Mouse (Mus musculus) forebrain, embryonic 13.5 days (tissue): ENCODE results near the gene Smim26. TPM values are rescaled to one million over a fixed set of nuclear protein-coding genes. Genes with fewer than 3 reads are reported as not detected.
"Not testable (repeated sequence)": the region's sequence is repeated elsewhere in the genome, so short reads cannot be mapped to it uniquely, and the experiment has no call there.

Experiments used
- ATAC-seq: fragments of 200-750 bp; cut with Nextera tagmentation; 2 replicates; pipeline ENCODE4 v1.8.0; 2017
- H3K27ac ChIP-seq: fragments of 300-500 bp; sonication (generic); 2 replicates; pipeline ENCODE4 v1.5.1; 2015; ENCODE audit warnings: inconsistent platforms, mild to moderate bottlenecking, moderate library complexity
- H3K27me3 ChIP-seq: fragments of 300-500 bp; sonication (generic); 2 replicates; pipeline ENCODE4 v1.6.1; 2015; ENCODE audit warnings: mild to moderate bottlenecking, inconsistent platforms
- H3K36me3 ChIP-seq: fragments of 300-500 bp; sonication (generic); 2 replicates; pipeline ENCODE4 v1.6.1; 2015; ENCODE audit warnings: mild to moderate bottlenecking, inconsistent platforms; ENCODE audit not compliant: poor library complexity, severe bottlenecking
- H3K4me1 ChIP-seq: fragments of 300-500 bp; sonication (generic); 2 replicates; pipeline ENCODE4 v1.6.1; 2015; ENCODE audit warnings: inconsistent platforms
- H3K4me2 ChIP-seq: fragments of 300-500 bp; sonication (generic); 2 replicates; pipeline ENCODE4 v1.6.1; 2015; ENCODE audit warnings: inconsistent platforms, mild to moderate bottlenecking, moderate library complexity
- H3K4me3 ChIP-seq: fragments of 300-500 bp; sonication (generic); 2 replicates; pipeline ENCODE4 v1.5.1; 2015; ENCODE audit warnings: mild to moderate bottlenecking, inconsistent platforms
- H3K9ac ChIP-seq: fragments of 300-500 bp; sonication (generic); 2 replicates; pipeline ENCODE4 v1.6.1; 2015; ENCODE audit warnings: mild to moderate bottlenecking, inconsistent platforms
- H3K9me3 ChIP-seq: fragments of 300-500 bp; sonication (generic); replicated peaks from 2 replicates; pipeline ENCODE4 v1.6.1; 2016; ENCODE audit warnings: inconsistent platforms
- WGBS: fragments of 180-500 bp; shearing (Covaris S2); methylation state at CpG from one replicate; pipeline ENCODE4 v1.1.7; 2015; 5-methylcytosine and 5-hydroxymethylcytosine counted together
- polyA plus RNA-seq: library from polyadenylated mRNA; unstranded; fragments of >200 nt; fragmentation: Nextera tagmentation; extraction: Ambion mirVana; gene quantifications from 2 replicates; pipeline ENCODE4 v1.2.1, GENCODE M21; 2015

The Smim26 gene
- 47.3 and 53.8 TPM in 2 replicates for polyA plus RNA-seq

- peak within 1 kb of the TSS; percentile 66 for H3K4me3 ChIP-seq
- WGBS: 3% methylated on average over 31 of the region's 31 CpGs
- peak within 1 kb of the TSS; percentile 71 for H3K4me2 ChIP-seq
- H3K27me3 ChIP-seq: no peaks in the 10 kb centered on the region
- H3K9me3 ChIP-seq: no peaks in the 10 kb centered on the region
- H3K9ac ChIP-seq: peak within 1 kb of the TSS; percentile 78
- no peak within 1 kb of the TSS for H3K27ac ChIP-seq
- peaks cover 5% of the 10 kb centered on the region; the same call in 1 of the 2 replicates for H3K4me1 ChIP-seq
- peaks cover 8% of the 10 kb centered on the region for H3K36me3 ChIP-seq
- peak; percentile 98 for ATAC-seq
These were observed at the start of gene Smim26 for GRCm38 (mm10) chr2:144593951-144594651. TSS of gene Smim26 (plus strand) at chr2:144594054.

GRCm38 (mm10) chr2:144544630-144545029, 49.2 kb upstream of the Smim26 start:
- H3K27ac ChIP-seq: no peak overlapping the region
- no peak overlapping the region for H3K9ac ChIP-seq
- 84% methylated on average over 6 of the region's 6 CpGs for WGBS
- no peak overlapping the region for H3K4me2 ChIP-seq
- ATAC-seq: no peak
- no peak overlapping the region for H3K4me3 ChIP-seq
- peaks cover 6% of the 10 kb centered on the region; the same call in 1 of the 2 replicates for H3K4me1 ChIP-seq
- H3K27me3 ChIP-seq: no peaks in the 10 kb centered on the region
- no peaks in the 10 kb centered on the region for H3K9me3 ChIP-seq
- H3K36me3 ChIP-seq: peaks cover 71% of the 10 kb centered on the region

GRCm38 (mm10) chr2:144545061-144545460, 48.8 kb upstream of the Smim26 start:
- H3K4me1 ChIP-seq: peaks cover 10% of the 10 kb centered on the region
- no peak overlapping the region for H3K4me2 ChIP-seq
- no peaks in the 10 kb centered on the region for H3K9me3 ChIP-seq
- no peak overlapping the region for H3K9ac ChIP-seq
- no peaks in the 10 kb centered on the region for H3K27me3 ChIP-seq
- WGBS: 88% methylated on average over 2 of the region's 2 CpGs
- H3K4me3 ChIP-seq: no peak overlapping the region
- H3K36me3 ChIP-seq: peaks cover 67% of the 10 kb centered on the region
- H3K27ac ChIP-seq: no peak overlapping the region
- no peak for ATAC-seq

- Histone ChIP-seq H3K27ac (no peak overlapping the region), H3K4me2 (no peak overlapping the region), H3K9me3 (no peaks in the 10 kb centered on the region), H3K4me1 (peaks cover 10% of the 10 kb centered on the region), H3K27me3 (no peaks in the 10 kb centered on the region), H3K4me3 (no peak overlapping the region), H3K9ac (no peak overlapping the region), H3K36me3 (peaks cover 63% of the 10 kb centered on the region)
- no peak for ATAC-seq
- 74% methylated on average over 1 of the region's 1 CpGs for WGBS
These were observed 48.4 kb upstream of the Smim26 start for GRCm38 (mm10) chr2:144545481-144545880.

- Histone ChIP-seq H3K27me3 (no peaks in the 10 kb centered on the region), H3K27ac (no peak overlapping the region), H3K9me3 (no peaks in the 10 kb centered on the region), H3K4me2 (no peak overlapping the region), H3K36me3 (peaks cover 51% of the 10 kb centered on the region), H3K4me3 (no peak overlapping the region), H3K9ac (no peak overlapping the region; the same call in 1 of the 2 replicates), H3K4me1 (peaks cover 10% of the 10 kb centered on the region)
- no peak for ATAC-seq
- WGBS: 79% methylated on average over 4 of the region's 4 CpGs
These were observed 46.3 kb upstream of the Smim26 start for GRCm38 (mm10) chr2:144547559-144547958.

GRCm38 (mm10) chr2:144550529-144550928, 43.3 kb upstream of the Smim26 start, which contains the start of gene Rbbp9:
TSS of gene Rbbp9 (minus strand) at chr2:144550869.
- H3K36me3 ChIP-seq: peaks cover 23% of the 10 kb centered on the region
- peak; percentile 98 for ATAC-seq
- H3K4me3 ChIP-seq: peak within 1 kb of the TSS; percentile 73
- H3K4me2 ChIP-seq: peak within 1 kb of the TSS; percentile 70
- H3K9ac ChIP-seq: peak within 1 kb of the TSS; percentile 88
- H3K27me3 ChIP-seq: no peaks in the 10 kb centered on the region
- peaks cover 16% of the 10 kb centered on the region for H3K4me1 ChIP-seq
- H3K9me3 ChIP-seq: no peaks in the 10 kb centered on the region
- peak within 1 kb of the TSS; percentile 83 for H3K27ac ChIP-seq
- WGBS: under 1% methylated on average over 17 of the region's 17 CpGs

- H3K27me3 ChIP-seq: no peaks in the 10 kb centered on the region
- H3K9ac ChIP-seq: no peak overlapping the region
- H3K4me3 ChIP-seq: no peak overlapping the region
- WGBS: 88% methylated on average over 3 of the region's 3 CpGs
- peaks cover 32% of the 10 kb centered on the region for H3K4me1 ChIP-seq
- no peak for ATAC-seq
- no peaks in the 10 kb centered on the region for H3K36me3 ChIP-seq
- H3K9me3 ChIP-seq: no peaks in the 10 kb centered on the region
- no peak overlapping the region for H3K27ac ChIP-seq
- H3K4me2 ChIP-seq: no peak overlapping the region
These were observed 39.9 kb upstream of the Smim26 start for GRCm38 (mm10) chr2:144553905-144554304.

GRCm38 (mm10) chr2:144555286-144555819, 38.5 kb upstream of the Smim26 start:
- H3K4me3 ChIP-seq: peak overlapping the region; percentile 84
- peak overlapping the region; percentile 76 for H3K9ac ChIP-seq
- WGBS: 2% methylated on average over 14 of the region's 14 CpGs
- H3K27me3 ChIP-seq: no peaks in the 10 kb centered on the region
- H3K9me3 ChIP-seq: no peaks in the 10 kb centered on the region
- H3K4me1 ChIP-seq: peaks cover 22% of the 10 kb centered on the region
- no peak for ATAC-seq
- H3K36me3 ChIP-seq: peaks cover 9% of the 10 kb centered on the region
- peak overlapping the region; percentile 79 for H3K27ac ChIP-seq
- H3K4me2 ChIP-seq: peak overlapping the region; percentile 71

- Histone ChIP-seq H3K27me3 (no peaks in the 10 kb centered on the region), H3K4me1 (peaks cover 22% of the 10 kb centered on the region), H3K4me3 (peak within 1 kb of the TSS; percentile 84), H3K9me3 (no peaks in the 10 kb centered on the region), H3K36me3 (peaks cover 9% of the 10 kb centered on the region), H3K9ac (peak within 1 kb of the TSS; percentile 80), H3K27ac (peak within 1 kb of the TSS; percentile 79), H3K4me2 (peak within 1 kb of the TSS; percentile 71)
- ATAC-seq: peak; percentile 99
- WGBS: under 1% methylated on average over 44 of the region's 44 CpGs
These were observed 37.9 kb upstream of the Smim26 start, which contains the start of gene Sec23b for GRCm38 (mm10) chr2:144555820-144556552. TSS of gene Sec23b (plus strand) at chr2:144556229.

GRCm38 (mm10) chr2:144588723-144589122, 5.1 kb upstream of the Smim26 start:
- Histone ChIP-seq H3K27me3 (no peaks in the 10 kb centered on the region), H3K4me3 (no peak overlapping the region), H3K4me1 (no peaks in the 10 kb centered on the region), H3K36me3 (peaks cover 58% of the 10 kb centered on the region), H3K9me3 (peaks cover 3% of the 10 kb centered on the region; the same call in 1 of the 2 replicates), H3K27ac (no peak overlapping the region), H3K9ac (no peak overlapping the region), H3K4me2 (no peak overlapping the region)
- WGBS: 87% methylated on average over 4 of the region's 4 CpGs
- ATAC-seq: no peak

- H3K9me3 ChIP-seq, H3K27ac ChIP-seq, ATAC-seq, H3K4me2 ChIP-seq, H3K4me3 ChIP-seq, H3K27me3 ChIP-seq, H3K4me1 ChIP-seq, H3K9ac ChIP-seq: not testable (repeated sequence)
- H3K36me3 ChIP-seq: peaks cover 19% of the 10 kb centered on the region
- 68% methylated on average over 8 of the region's 8 CpGs for whole genome bisulfite sequencing
These were observed 818 bp upstream of the Smim26 start for GRCm38 (mm10) chr2:144593036-144593435.

- Histone ChIP-seq H3K27me3 (no peaks in the 10 kb centered on the region), H3K9me3 (no peaks in the 10 kb centered on the region), H3K9ac (no peak overlapping the region), H3K36me3 (no peaks in the 10 kb centered on the region), H3K27ac (no peak overlapping the region), H3K4me2 (no peak overlapping the region), H3K4me1 (peaks cover 5% of the 10 kb centered on the region; the same call in 1 of the 2 replicates), H3K4me3 (no peak overlapping the region)
- no peak for ATAC-seq
- WGBS: 77% methylated on average over 2 of the region's 2 CpGs
These were observed 4.2 kb downstream of the Smim26 start for GRCm38 (mm10) chr2:144598006-144598405.
